Mouse (Mus musculus) layer of hippocampus, postnatal 25 days (tissue): Measurements from ENCODE around the gene Jmjd6. TPM values are rescaled to one million over a fixed set of nuclear protein-coding genes. Genes with fewer than 3 reads are reported as not detected.

Experiments used
- DNase-seq, 2 experiments: peaks; one replicate each; pipeline ENCODE4 v3.0.0; 2022; ENCODE audit warnings: mixed read lengths in 2 of 2, low spot score in 1 of 2; ENCODE audit errors: extremely low spot score in 1 of 2
- total RNA-seq, 2 experiments: library from RNA; stranded (reverse); gene quantifications; 2 replicates each; pipeline ENCODE4 v1.2.3; 2021

Jmjd6 gene
- total RNA-seq, 2 experiments from 2014 or later = 30.3 TPM

DNA sequence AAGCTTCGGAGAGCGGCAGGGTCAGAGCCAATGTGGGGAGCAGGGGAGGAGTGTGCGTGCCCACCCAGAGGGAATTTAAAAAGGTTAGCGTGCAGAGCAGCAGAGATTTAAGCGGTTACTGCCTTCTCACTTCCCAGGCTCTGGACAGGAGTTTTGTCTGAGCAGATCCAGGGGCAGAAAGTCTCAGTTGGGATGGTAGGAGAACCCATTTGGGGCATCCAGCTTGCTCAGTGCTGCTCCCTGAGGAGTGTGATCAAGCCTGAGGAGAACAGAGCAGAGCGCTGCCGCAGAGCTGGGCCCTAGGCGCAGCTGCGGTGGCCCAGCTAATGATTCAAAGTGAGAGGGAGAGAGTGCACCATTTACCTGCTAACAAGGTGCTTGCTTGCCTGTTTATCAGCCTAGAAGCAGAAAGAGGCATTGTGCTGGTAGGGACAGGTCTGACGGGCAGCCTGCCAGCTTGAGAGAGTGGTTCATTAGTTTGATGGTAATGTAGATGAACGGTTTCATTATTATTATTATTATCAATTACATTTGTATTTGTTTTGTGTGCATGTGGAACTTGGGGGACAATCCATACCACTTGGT lies 34.3 kb downstream of the Jmjd6 start:
- no peak for DNase-seq

DNA sequence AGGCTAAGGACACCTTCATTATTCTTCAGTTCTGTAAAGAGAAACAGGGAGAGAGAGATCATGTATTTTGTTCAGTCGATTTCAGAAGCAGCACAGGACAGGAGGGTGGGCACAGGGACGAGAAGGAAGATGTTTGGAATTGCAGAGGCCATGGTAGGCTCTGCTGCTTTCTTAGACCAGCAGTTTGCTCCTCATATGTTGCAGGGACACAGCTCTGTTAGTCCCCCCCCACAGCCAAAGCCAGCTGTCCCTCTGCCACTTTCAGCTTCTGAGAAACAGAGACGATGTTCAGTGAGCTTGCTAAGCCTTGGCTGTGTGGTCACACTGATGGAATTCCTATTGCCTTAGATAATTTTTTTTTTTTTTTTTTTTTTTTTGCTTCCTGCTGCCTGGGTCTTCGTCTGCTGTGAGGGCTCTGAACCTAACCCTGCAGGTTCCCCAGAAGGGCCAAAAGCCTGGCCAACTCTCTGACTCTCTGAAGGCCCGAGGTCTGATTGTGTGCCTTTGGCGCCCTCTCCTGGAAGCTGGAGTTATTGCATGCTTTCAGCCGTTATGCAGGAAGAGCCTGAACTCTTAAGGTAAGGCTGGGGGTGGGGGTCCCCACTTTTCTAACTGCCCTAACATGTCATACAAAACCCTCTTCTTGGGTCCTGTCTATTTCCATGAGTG lies 35.2 kb downstream of the Jmjd6 start:
- DNase-seq = peak; percentile 79 to 95

DNA sequence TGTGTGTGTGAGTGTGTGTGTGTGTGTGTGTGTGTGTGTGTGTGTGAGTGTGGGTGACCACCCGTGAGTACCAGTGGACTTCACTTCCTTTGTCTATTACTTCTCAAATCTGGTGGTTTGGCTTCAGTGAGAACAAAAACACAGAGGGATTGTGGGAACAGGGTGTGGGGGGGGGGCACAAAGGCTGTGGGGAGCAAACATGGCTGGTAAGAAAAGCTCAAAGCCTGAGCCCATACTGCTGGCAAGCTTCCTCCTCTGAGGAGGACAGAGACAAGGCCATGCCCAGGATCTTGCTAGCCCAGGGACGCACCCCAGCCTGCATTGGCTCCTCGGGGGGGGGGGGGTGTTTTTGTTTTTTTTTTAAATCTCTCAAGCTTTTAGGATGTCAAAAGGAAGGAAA lies 35.7 kb downstream of the Jmjd6 start:
- DNase-seq = no peak

DNA sequence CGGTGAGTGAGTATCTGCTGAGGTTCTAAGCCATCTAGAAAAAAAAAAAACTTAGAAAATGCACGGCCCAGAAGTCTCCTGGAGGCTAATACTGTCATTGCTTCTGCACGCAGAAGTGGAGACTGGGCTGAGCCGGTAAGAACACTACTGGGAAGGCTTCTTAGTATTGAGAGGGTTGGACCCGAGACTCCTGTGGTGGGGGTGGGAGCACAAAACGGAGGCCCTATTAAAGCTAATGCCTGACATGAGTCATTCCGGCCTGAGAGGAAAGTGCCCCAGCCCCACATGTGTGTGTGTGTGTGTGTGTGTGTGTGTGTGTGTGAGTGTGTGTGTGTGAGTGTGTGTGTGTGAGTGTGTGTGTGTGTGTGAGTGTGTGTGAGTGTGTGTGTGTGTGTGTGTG lies 36.1 kb downstream of the Jmjd6 start:
- DNase-seq = no peak

DNA sequence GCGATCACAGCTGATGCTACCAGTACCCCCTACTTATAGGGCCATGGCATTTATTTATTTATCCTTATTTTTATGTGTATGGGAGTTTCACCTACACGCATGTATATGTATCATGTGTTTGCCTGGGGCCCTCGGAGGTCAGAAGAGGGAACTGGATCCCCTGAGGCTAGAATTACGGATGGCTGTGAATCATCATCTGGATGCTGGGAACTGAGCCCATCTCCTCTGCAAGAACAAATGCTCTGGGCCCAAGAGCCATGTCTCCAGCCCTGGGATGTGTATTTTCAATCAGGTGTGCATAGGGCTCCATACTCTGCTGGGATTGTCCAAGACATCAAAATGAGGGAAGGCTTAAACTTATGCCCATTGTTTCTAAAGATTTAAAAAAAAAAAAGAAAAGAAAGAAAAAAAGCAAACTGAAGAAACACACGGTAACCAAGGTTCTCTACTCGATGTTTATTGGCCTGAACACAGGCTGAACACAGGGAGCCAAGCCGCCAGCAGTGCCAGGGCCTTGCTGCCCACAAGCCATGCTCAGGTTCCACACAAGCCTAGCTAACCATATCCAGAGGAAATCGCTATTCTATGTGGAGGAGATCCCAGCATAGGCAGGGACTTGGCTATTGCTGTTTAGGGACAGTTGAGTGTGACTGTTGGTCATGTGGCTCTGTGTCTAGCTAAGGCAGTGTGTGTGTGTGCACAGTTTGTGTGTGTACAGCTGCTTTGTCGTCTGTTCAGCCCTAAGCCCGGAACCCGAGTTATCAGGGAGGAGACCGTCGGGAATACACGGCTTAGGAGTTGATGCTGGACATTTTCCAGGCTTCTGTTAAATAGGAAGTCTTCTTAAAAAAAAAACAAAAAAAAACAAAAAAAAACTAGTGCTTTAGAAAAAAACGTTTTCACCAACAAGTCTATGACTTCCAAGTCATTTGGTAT lies 36.8 kb downstream of the Jmjd6 start:
- DNase-seq = no peak

DNA sequence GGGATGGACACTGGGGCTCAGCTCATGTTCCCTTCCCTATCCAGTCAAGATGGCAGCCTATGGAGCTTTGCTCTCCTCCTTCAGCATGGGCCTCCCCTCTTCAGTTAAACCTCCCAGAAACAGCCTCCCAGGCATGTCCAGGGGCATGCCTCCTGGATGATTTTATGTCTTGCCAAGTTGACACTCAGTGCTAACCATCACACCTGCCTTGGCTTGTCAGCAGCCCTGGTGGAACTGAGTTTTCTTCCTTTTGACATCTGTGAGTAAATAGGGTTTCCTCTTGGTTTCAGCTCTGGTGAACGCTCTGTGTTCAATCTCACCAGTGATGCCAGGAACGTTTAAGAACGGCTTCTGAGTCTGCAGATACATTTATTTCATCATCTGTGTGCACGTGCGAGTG lies 40.5 kb downstream of the Jmjd6 start:
- DNase-seq = no peak

DNA sequence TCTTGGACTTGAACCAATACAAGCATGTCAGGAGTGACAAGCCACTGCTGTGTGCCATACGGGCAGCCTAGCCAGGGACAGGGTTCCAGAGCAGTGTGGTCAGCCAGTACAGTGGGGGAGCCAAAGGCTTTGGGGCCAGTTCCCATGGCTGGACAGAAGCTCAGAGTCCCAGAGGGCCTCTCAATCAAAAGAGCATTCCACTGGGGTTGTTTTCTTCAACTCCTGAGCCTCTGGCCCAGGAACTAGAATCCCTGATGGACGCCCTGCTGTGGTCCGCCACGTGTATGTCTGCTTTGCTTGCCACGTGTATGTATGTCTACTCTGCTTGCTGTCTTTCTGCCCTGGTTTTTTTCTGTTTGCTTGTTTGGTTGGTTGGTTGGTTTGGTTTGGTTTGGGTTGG lies 42.1 kb downstream of the Jmjd6 start:
- DNase-seq = no peak

DNA sequence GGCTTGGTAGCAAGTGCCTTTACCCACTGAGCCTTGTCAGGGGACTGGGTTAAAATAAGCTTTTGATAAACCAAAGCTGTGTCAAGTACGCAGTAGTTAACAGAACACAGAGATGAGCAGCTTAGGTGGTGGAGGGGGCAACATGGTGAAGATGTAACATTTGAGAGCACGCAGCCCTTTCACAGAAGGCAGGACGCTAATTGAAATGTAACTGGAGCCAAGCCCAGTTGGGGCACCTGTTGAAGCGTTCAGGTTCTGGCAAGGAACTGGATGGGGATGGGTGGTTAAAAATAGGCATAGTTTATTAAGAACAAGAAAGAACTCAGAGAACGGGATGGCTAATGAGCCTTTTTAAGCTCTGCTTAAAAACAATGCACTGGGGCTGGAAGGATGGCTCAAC lies 43.9 kb downstream of the Jmjd6 start:
- DNase-seq = no peak

Other genes with a start within 250 kb of the Jmjd6 start
- gene Rhbdf2, start 216.4 kb downstream of the Jmjd6 start, total RNA-seq = 1 to 10 TPM; 1.1 to 1.8 TPM
- 1 to 10 TPM; 6.4 to 7.0 TPM for gene Prcd, start 189.9 kb downstream of the Jmjd6 start, total RNA-seq
- 10 to 100 TPM; 65.7 to 78.3 TPM for gene Cygb, start 189.1 kb downstream of the Jmjd6 start, total RNA-seq
- gene St6galnac1, start 67.9 kb downstream of the Jmjd6 start, total RNA-seq = not detected
- gene Mxra7, start 15.4 kb downstream of the Jmjd6 start, total RNA-seq = 10 to 100 TPM; 16.8 to 21.2 TPM
- gene Mettl23, start 171 bp downstream of the Jmjd6 start, total RNA-seq = 10 to 100 TPM; 23.8 to 29.5 TPM
- 10 to 100 TPM; 35.8 to 49.4 TPM for gene Mfsd11, start 9.0 kb upstream of the Jmjd6 start, total RNA-seq
- gene Srsf2, start 9.6 kb upstream of the Jmjd6 start, total RNA-seq = 100 to 1,000 TPM; 156 to 162 TPM
- gene Mgat5b, start 75.4 kb upstream of the Jmjd6 start, total RNA-seq = 10 to 100 TPM; 46.1 to 48.1 TPM